Mouse (Mus musculus) monocyte, adult 5-6 weeks (primary cell): ENCODE measurements around the gene Calm5. TPM values are rescaled to one million over a fixed set of nuclear protein-coding genes. Genes with fewer than 3 reads are reported as not detected.
"Not testable (repeated sequence)": the region's sequence is repeated elsewhere in the genome, so short reads cannot be mapped to it uniquely, and the experiment has no call there.

ENCODE experiments used
- ATAC-seq: fragments of 153-309, 156-312 bp; replicated peaks from 2 replicates; pipeline ENCODE4 v1.8.0; 2017; ENCODE audit warnings: mild to moderate bottlenecking; ENCODE audit not compliant: low TSS enrichment, insufficient number of reproducible peaks, severe bottlenecking, poor library complexity, low FRiP score
- total RNA-seq: library from RNA; stranded (forward); fragments of 200-1000, 200-491, 200-594 nt; gene quantifications from 3 replicates; pipeline ENCODE4 v1.2.3, GENCODE M21; 2017

The Calm5 gene
- not detected in 3 replicates for total RNA-seq

- ATAC-seq, result peak; percentile 40; the same call in 1 of the 2 replicates
These were observed at the start of gene Calm5 for GRCm38 (mm10) chr13:3853648-3854333. Gene Calm5 (plus strand): TSS chr13:3854173.

- ATAC-seq, result no peak
These were observed 49.8 kb upstream of the Calm5 start, which contains the start of gene Calml3 for GRCm38 (mm10) chr13:3804186-3804585. Gene Calml3 (minus strand): TSS chr13:3804316.

- no peak for ATAC-seq
These were observed 48.8 kb upstream of the Calm5 start for GRCm38 (mm10) chr13:3805132-3805531.

- no peak for ATAC-seq
These were observed 48.3 kb upstream of the Calm5 start for GRCm38 (mm10) chr13:3805638-3806037.

GRCm38 (mm10) chr13:3807131-3807827 lies 46.7 kb upstream of the Calm5 start:
- ATAC-seq, result no peak

- ATAC-seq, result peak; percentile 53; the same call in 1 of the 2 replicates
These were observed 35.8 kb upstream of the Calm5 start for GRCm38 (mm10) chr13:3818012-3818739.

GRCm38 (mm10) chr13:3818740-3819076 lies 35.3 kb upstream of the Calm5 start:
- ATAC-seq, result no peak

GRCm38 (mm10) chr13:3822105-3822504 lies 31.9 kb upstream of the Calm5 start:
- no peak for ATAC-seq

GRCm38 (mm10) chr13:3825726-3826125 lies 28.2 kb upstream of the Calm5 start:
- no peak for ATAC-seq

GRCm38 (mm10) chr13:3831546-3831945 lies 22.4 kb upstream of the Calm5 start:
- ATAC-seq, result no peak

- ATAC-seq, result no peak
These were observed 22.0 kb upstream of the Calm5 start for GRCm38 (mm10) chr13:3831994-3832393.

- ATAC-seq, result no peak
These were observed 21.5 kb upstream of the Calm5 start for GRCm38 (mm10) chr13:3832450-3832849.

- not testable (repeated sequence) for ATAC-seq
These were observed 20.3 kb upstream of the Calm5 start for GRCm38 (mm10) chr13:3833644-3834043.

- ATAC-seq, result peak; percentile 40; the same call in 1 of the 2 replicates
These were observed 16.6 kb upstream of the Calm5 start, which contains the start of gene Calm4 for GRCm38 (mm10) chr13:3837312-3837807. Gene Calm4 (plus strand): TSS chr13:3837757.

- ATAC-seq, result not testable (repeated sequence)
These were observed 13.3 kb upstream of the Calm5 start for GRCm38 (mm10) chr13:3840662-3841061.

GRCm38 (mm10) chr13:3850330-3850729 lies 3.6 kb upstream of the Calm5 start:
- no peak for ATAC-seq

GRCm38 (mm10) chr13:3854856-3855255 lies 883 bp downstream of the Calm5 start:
- no peak for ATAC-seq

GRCm38 (mm10) chr13:3856252-3856651 lies 2.3 kb downstream of the Calm5 start:
- no peak for ATAC-seq

GRCm38 (mm10) chr13:3861251-3861650 lies 7.3 kb downstream of the Calm5 start:
- ATAC-seq, result no peak
